Mouse (Mus musculus): ENCODE results near the gene Abhd12b. TPM values are rescaled to one million over a fixed set of nuclear protein-coding genes. Genes with fewer than 3 reads are reported as not detected.
A peak's percentile ranks its signal among the peaks of the same experiment; 100 is the strongest.
"Not testable (repeated sequence)": the region's sequence is repeated elsewhere in the genome, so short reads cannot be mapped to it uniquely, and the experiment has no call there.

Gene Abhd12b
- polyA plus RNA-seq, 1 experiment from 2014 or later: not detected

DNA sequence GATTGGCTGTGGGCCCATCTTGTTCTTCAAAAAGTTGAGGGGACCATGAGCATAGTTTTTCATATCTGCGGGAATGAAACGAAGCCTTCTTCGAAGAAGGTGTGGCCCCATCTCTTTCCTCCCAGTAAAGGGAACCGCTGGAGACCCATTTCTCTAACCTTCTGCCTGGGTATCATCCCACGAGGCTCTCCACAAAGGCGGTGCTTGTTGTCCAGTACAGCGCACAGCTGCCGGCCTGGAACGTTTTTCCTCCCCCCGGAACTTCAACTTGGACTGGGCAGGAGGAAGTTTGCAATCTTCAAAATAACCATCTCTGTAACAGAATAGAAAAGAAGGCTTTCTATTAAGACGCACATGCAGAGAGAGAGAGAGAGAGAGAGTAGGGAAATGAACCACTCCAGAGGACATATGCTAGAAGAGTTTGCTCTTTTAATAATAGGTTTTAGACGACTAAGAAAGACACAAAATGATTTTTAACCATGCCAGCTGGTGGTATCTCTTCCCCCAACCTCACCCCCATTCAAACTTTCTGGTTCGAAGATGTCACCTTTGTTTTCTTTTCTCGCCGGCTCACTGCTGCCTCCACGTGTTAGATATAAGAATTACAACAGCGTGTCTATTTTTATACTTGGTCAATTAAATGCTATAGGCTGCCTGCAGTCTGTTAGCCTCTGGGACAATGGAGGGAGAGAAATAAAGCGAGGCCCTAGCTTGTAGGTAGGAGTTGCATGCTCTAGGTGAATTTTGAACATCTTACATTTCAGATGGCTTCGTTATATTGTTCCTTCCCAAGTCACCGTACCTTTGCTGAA is 9.1 kb upstream of the Abhd12b start:
- peaks cover 13% of the 10 kb centered on the region for H3K4me1 ChIP-seq
- H3K27ac ChIP-seq: no peak overlapping the region
- H3K9me3 ChIP-seq (replicated peaks): no peaks in the 10 kb centered on the region
- 56% methylated on average over 20 of the region's 20 CpGs for WGBS
- no peak overlapping the region; the same call in 1 of the 2 replicates for H3K4me3 ChIP-seq
- H3K27me3 ChIP-seq (ENCODE audit: low read depth, poor library complexity, severe bottlenecking): no peaks in the 10 kb centered on the region
- DNase-seq (ENCODE audit: low spot score): peak; percentile 47
- H3K36me3 ChIP-seq: no peaks in the 10 kb centered on the region

DNA sequence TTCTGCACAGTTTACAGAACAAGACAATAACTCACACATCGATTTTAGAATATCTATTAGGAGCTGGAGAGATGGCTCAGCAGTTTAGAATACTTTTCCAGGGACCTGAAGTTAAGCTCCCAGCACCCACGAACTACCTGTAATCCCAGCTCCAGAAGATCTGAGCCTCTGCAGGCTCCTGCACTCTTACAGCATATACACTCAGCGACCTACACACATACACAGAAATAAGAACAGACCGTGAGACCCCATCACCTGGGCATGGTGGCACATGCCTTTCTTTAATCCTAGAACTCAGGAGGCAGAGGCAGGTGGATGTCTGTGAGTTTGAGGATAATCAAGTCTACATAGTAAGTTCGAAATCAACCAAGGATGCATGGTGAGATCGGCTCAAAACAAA is 8.4 kb upstream of the Abhd12b start:
- no peaks in the 10 kb centered on the region for H3K36me3 ChIP-seq
- H3K27me3 ChIP-seq (ENCODE audit: low read depth, poor library complexity, severe bottlenecking): no peaks in the 10 kb centered on the region
- peaks cover 13% of the 10 kb centered on the region for H3K4me1 ChIP-seq
- H3K27ac ChIP-seq: no peak overlapping the region
- H3K4me3 ChIP-seq: no peak overlapping the region
- no peak for DNase-seq (ENCODE audit: low spot score)
- 88% methylated on average over 6 of the region's 6 CpGs for WGBS
- H3K9me3 ChIP-seq (replicated peaks): no peaks in the 10 kb centered on the region

DNA sequence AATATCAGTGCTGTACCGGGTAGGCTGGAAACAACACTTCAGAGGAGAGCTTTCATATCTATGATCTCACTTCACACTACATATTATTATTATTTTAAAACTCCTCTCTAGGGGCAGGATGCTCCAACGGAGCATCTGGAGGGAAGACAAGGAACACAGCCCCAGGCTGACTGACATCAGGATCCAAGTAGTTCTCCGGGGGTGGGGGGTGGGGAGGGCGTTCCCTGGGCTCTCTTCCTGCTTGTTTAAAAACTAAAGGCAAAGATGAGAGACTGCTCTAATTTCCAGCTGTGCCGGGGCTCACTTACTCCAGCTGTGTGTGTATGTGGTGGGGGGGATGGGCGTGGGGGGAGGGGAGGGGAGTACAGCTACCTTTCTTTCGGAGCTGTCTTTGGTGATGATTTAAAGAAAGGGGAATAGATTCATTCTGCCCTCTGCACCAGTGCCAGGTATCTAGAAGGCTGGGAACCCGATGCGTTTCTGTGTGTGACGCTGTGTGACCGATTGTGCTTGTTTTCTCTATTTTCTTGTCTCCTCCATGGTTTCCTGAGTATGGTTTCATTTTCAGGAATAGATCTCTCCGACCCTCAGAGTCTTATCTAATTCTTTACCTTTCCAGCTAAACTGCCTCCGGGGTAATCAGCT is 5.8 kb upstream of the Abhd12b start:
- DNase-seq (ENCODE audit: low spot score): peak; percentile 40
- H3K36me3 ChIP-seq: no peaks in the 10 kb centered on the region

DNA sequence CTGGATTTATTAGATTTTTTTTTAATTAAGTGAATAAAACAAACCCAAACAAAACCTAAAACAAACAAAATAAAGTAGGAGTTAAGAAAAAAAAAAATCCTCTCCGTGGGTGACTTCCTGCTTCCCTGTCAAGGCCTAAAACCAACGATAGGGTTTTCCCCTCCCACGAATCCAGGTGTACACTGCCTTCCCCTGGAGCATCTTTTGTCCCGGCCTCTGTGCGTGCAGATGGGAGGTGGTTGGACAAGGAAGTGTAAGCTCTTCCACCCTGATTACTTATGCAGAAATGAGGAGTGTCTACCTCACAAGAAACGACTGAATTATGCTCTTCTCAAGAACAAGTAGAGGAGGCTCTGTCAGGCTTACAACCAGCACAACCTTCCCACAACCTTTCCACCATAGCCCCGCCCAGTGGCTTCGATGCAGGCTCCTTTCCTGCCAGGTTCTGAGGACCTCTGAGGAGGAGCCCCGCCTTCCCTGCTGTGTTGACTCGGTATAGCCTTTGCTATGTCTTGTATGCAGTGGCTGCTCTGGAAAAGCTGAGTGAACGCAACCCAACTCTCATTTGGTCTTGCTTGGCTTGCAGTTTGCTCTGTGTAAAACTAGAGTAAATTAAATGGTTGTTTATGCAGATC is 5.2 kb upstream of the Abhd12b start:
- H3K4me3 ChIP-seq: peak overlapping the region; percentile 43

More for the DNA sequence above, 5.8 kb upstream of the Abhd12b start:
- H3K27ac ChIP-seq: peak overlapping the region; percentile 56
- H3K4me3 ChIP-seq: peak overlapping the region; percentile 43
- WGBS: 11% methylated on average over 13 of the region's 13 CpGs
- no peaks in the 10 kb centered on the region for H3K9me3 ChIP-seq (replicated peaks)
- peaks cover 13% of the 10 kb centered on the region for H3K4me1 ChIP-seq
- no peaks in the 10 kb centered on the region for H3K27me3 ChIP-seq (ENCODE audit: low read depth, poor library complexity, severe bottlenecking)

DNA sequence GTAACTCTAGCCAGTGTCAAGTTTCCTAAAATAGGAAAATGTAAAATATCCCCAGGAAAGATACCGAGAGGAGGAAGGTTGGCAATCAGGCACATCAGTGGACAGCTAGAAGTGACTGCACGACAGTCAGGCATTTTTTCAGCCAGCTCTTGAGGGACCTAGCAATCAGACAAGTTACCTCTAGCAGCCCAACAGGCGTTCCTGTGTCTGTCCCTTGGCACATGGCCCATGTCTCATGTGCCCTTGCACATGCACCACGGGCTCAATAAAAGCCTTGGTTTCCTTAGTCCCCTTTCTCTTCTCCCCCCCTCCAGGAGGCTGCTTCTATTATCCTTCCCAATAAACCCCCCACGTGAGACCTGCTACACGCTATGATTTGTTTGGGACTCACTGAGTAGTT is 2.3 kb downstream of the Abhd12b start:
- Histone ChIP-seq H3K4me1 (peaks cover 3% of the 10 kb centered on the region; the same call in 1 of the 2 replicates), H3K4me3 (no peak overlapping the region), H3K27ac (no peak overlapping the region), H3K36me3 (no peaks in the 10 kb centered on the region), H3K9me3 (replicated peaks) (no peaks in the 10 kb centered on the region), H3K27me3 (ENCODE audit: low read depth, poor library complexity, severe bottlenecking) (no peaks in the 10 kb centered on the region)
- DNase-seq (ENCODE audit: low spot score): no peak
- WGBS: 85% methylated on average over 6 of the region's 6 CpGs

More for the DNA sequence above, 5.2 kb upstream of the Abhd12b start:
- Histone ChIP-seq H3K4me1 (peaks cover 13% of the 10 kb centered on the region), H3K9me3 (replicated peaks) (no peaks in the 10 kb centered on the region), H3K27me3 (ENCODE audit: low read depth, poor library complexity, severe bottlenecking) (no peaks in the 10 kb centered on the region), H3K36me3 (no peaks in the 10 kb centered on the region), H3K27ac (no peak overlapping the region; the same call in 1 of the 2 replicates)
- WGBS: 13% methylated on average over 11 of the region's 11 CpGs
- no peak for DNase-seq (ENCODE audit: low spot score)

DNA sequence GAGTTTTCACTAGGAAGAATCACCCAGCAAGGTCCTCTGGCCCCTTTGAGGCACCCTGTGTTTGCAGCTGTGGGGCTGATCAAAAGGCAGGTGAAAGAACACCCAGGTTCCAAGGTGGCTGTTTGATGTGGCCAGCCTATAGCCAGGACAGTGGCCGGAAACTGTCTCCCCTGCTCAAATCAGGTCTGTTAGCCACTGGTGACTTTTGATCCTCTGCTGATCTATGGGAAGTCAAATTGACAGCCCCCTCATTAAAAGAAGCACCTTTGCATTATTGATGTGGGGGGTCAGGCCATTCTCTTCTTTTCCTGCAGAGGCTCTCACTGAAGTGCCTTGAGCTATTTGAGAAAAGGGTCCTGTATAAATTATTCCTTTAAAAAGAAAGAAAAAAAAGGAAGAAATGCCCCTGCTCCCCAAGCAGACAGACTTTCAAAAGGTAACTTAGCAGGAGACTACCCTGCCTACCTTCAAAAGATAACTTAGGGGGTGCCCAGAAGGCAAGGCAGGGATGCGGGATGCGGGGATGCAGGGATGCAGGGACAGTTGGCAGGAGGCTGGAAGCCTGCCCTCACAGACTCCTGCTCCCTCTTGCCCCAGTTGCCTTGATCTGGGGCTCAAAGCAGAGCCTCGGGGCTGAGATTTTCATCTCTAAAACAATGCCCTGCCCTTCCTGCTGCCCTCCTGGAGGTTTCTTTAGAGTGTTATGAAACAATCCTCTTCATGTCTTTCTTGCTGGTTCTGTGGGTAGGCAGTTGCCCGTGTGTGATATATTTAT is 3.5 kb downstream of the Abhd12b start:
- Histone ChIP-seq H3K27ac (no peak overlapping the region), H3K36me3 (no peaks in the 10 kb centered on the region), H3K27me3 (ENCODE audit: low read depth, poor library complexity, severe bottlenecking) (no peaks in the 10 kb centered on the region), H3K4me1 (peaks cover 3% of the 10 kb centered on the region; the same call in 1 of the 2 replicates), H3K9me3 (replicated peaks) (no peaks in the 10 kb centered on the region), H3K4me3 (no peak overlapping the region)
- DNase-seq (ENCODE audit: low spot score): no peak
- 41% methylated on average over 5 of the region's 5 CpGs for WGBS

DNA sequence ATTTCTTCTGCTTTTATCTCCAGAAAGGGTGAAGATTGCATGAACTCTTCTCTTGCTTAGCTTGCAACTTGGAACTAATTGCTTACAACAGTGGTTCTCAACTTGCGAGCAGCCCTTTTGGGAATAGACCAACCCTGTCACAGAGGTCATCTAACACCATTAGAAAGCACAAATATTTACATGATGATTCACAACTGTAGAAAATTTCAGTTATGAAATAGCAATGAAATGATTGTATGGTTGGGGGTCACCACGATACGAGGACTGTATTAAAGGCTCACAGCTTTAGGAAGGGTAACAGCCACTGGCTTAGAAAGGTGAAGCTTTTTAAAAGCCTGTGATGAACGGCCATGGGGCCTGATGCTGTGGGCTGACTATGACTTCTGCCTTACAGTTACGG is 7.1 kb downstream of the Abhd12b start:
- Histone ChIP-seq H3K4me1 (no peaks in the 10 kb centered on the region), H3K9me3 (replicated peaks) (no peaks in the 10 kb centered on the region), H3K27ac (no peak overlapping the region), H3K36me3 (no peaks in the 10 kb centered on the region), H3K4me3 (no peak overlapping the region), H3K27me3 (ENCODE audit: low read depth, poor library complexity, severe bottlenecking) (no peaks in the 10 kb centered on the region)
- DNase-seq (ENCODE audit: low spot score): no peak
- 84% methylated on average over 5 of the region's 5 CpGs for WGBS

DNA sequence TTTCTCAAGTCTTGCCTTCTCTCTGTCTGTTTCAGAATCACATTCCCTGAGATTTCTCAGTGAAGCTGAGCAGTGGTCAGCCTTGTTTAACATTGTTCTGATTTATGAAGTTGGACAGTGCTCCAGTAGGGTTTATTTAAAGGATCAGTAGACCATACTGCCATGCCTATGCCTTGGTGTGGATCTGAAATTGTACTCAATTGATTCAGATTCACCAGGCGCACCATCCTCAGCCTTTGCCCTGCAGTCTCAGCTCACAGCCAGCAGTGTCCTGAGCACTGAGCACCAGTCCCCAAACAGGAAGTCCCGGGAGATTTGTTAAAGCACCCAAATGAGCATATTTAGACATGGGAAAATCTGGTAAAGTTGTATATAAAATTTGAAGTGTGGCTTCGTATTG is 10.8 kb downstream of the Abhd12b start:
- Histone ChIP-seq H3K4me3 (no peak overlapping the region), H3K9me3 (replicated peaks) (no peaks in the 10 kb centered on the region), H3K36me3 (no peaks in the 10 kb centered on the region), H3K27me3 (ENCODE audit: low read depth, poor library complexity, severe bottlenecking) (no peaks in the 10 kb centered on the region), H3K27ac (no peak overlapping the region), H3K4me1 (no peaks in the 10 kb centered on the region)
- DNase-seq (ENCODE audit: low spot score): no peak
- WGBS: 84% methylated on average over 3 of the region's 3 CpGs

DNA sequence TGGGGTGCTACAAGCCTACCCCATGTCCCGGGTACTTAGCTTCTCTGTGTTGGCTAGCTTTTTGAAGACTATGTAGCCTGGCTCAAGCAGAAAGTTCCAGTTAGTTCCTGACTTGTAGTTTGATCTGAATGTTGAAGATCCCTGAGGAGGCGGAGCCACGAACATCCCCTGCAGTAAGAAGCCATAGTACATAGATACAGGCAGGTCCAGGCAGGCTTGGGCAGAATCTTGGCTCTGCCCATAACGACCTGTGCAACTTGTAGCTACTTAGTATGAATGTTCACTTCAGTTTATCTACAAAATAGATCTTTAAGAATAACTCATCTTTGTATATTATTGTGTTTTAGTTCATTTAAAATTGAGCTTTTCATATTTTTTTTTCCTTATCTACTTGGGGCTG is 14.0 kb downstream of the Abhd12b start:
- H3K9me3 ChIP-seq (replicated peaks): no peaks in the 10 kb centered on the region
- no peaks in the 10 kb centered on the region for H3K27me3 ChIP-seq (ENCODE audit: low read depth, poor library complexity, severe bottlenecking)
- H3K4me1 ChIP-seq: no peaks in the 10 kb centered on the region
- H3K4me3 ChIP-seq: no peak overlapping the region
- H3K27ac ChIP-seq: no peak overlapping the region
- H3K36me3 ChIP-seq: no peaks in the 10 kb centered on the region
- DNase-seq (ENCODE audit: low spot score): no peak
- 83% methylated on average over 4 of the region's 4 CpGs for WGBS

DNA sequence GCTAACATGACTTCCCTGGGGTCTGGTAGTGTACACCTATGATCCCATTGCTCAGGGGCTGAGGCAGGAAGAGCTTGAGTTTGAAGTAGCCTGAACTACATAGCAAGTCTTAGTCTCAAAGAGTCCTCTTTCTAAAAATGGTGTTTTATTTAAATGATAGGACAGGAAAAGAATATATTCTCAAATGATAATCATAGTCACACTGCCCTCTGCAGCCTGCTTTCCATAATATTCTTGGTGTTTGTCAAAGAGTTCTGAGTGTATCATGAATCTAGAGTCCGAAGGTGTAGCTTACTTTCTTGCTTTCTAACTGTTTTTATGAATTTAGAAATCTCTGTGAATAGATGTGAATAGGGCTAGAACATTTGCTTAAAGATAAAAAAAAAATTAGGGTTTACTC is 16.0 kb downstream of the Abhd12b start:
- no peaks in the 10 kb centered on the region for H3K36me3 ChIP-seq
- no peak overlapping the region for H3K27ac ChIP-seq
- no peak overlapping the region for H3K4me3 ChIP-seq
- DNase-seq (ENCODE audit: low spot score): no peak
- no peaks in the 10 kb centered on the region for H3K4me1 ChIP-seq
- no peaks in the 10 kb centered on the region for H3K9me3 ChIP-seq (replicated peaks)
- WGBS: 84% methylated on average over 1 of the region's 1 CpGs
- H3K27me3 ChIP-seq (ENCODE audit: low read depth, poor library complexity, severe bottlenecking): no peaks in the 10 kb centered on the region

DNA sequence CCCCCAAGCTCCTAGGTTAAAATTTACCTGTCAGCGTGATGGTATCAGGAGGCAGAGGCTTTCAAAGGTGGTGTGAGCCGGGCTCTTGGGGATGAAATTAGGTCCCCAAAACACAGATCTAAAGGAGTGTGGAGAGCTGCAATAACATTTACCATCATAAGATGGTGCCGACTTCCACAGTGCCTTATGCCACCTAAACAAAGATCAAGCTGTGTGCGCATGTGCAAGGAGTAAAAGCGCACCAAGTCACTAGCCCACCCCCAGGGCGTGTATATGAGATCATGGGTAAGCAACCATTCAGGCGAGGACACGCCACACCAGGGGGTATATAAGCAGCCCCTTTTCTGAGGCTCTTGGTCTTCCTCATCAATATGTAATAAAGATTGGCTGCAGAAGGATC is 29.6 kb downstream of the Abhd12b start:
- not testable (repeated sequence) for H3K27ac ChIP-seq; H3K27me3 ChIP-seq (ENCODE audit: low read depth, poor library complexity, severe bottlenecking); H3K4me1 ChIP-seq; H3K36me3 ChIP-seq; DNase-seq (ENCODE audit: low spot score); H3K4me3 ChIP-seq; H3K9me3 ChIP-seq (replicated peaks)
- 94% methylated on average over 8 of the region's 8 CpGs for WGBS

DNA sequence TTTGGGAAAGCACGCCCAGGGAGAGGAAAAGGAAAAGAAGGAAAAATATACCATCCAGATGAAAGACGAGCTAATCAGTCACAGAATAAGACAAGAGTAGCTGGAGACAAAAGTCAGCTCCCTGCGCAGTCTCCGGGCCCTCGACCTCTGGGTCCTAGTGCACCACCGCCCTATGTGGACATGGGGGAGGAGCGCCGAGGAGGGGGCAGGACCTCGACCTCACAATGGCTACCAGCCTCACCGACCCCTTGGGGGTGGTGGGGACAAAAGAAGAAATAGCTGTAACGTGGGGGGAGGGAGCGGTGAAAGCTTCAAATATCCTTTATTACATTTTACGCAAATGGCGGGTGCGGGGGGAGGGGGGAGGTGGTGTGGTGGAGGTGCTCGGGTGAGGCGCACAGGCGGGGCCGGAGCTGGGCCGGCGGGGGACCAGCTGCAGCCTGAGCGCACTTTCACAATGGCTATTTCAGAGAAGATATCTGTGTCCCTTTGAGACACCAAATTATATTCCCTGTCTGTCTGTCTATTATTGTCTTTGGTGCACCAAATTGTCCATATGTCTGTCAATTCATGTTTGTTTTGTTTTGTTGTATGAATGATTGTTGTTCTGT is 30.3 kb downstream of the Abhd12b start:
- Histone ChIP-seq H3K27ac (no peak overlapping the region), H3K9me3 (replicated peaks) (peaks cover 7% of the 10 kb centered on the region; the same call in 1 of the 2 replicates), H3K27me3 (ENCODE audit: low read depth, poor library complexity, severe bottlenecking) (no peaks in the 10 kb centered on the region), H3K4me1 (no peaks in the 10 kb centered on the region), H3K4me3 (no peak overlapping the region), H3K36me3 (no peaks in the 10 kb centered on the region)
- DNase-seq (ENCODE audit: low spot score): no peak
- 83% methylated on average over 20 of the region's 22 CpGs for WGBS
